Mouse (Mus musculus) monocyte, adult 5-6 weeks (primary cell): ENCODE data around the gene Ccdc85c. TPM values are rescaled to one million over a fixed set of nuclear protein-coding genes. Genes with fewer than 3 reads are reported as not detected.

Experiments
- ATAC-seq: fragments of 153-309, 156-312 bp; replicated peaks from 2 replicates; pipeline ENCODE4 v1.8.0; 2017; ENCODE audit warnings: mild to moderate bottlenecking; ENCODE audit not compliant: low TSS enrichment, insufficient number of reproducible peaks, severe bottlenecking, poor library complexity, low FRiP score
- total RNA-seq: library from RNA; stranded (forward); fragments of 200-1000, 200-491, 200-594 nt; gene quantifications from 3 replicates; pipeline ENCODE4 v1.2.3, GENCODE M21; 2017

Gene Ccdc85c
- total RNA-seq, 1 experiment from 2014 or later, result not detected

DNA sequence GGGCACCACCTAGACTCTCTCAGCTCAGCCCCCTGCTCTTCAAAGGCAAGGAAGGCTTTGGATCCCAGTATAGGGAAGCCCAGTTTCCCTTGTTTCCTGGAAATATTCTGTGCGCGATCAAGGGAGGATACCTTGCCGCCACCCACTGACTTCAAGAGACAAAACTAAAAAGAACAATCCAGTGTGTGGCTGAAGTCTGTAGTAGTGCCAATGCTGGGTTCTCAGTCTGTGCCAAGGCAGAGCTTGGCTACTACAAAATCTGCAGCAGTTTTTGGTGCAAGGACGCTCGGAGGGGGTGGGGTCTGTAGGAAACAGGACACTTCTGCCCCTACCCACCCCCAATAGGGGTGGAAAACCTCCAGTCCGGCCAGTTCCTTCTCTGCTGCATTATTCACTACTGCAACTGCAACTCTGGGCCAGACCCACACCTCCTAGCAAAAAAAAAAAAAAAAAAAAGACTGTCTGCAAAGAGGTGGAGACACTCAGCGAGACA lies 3.0 kb downstream of the Ccdc85c start:
- no peak for ATAC-seq

DNA sequence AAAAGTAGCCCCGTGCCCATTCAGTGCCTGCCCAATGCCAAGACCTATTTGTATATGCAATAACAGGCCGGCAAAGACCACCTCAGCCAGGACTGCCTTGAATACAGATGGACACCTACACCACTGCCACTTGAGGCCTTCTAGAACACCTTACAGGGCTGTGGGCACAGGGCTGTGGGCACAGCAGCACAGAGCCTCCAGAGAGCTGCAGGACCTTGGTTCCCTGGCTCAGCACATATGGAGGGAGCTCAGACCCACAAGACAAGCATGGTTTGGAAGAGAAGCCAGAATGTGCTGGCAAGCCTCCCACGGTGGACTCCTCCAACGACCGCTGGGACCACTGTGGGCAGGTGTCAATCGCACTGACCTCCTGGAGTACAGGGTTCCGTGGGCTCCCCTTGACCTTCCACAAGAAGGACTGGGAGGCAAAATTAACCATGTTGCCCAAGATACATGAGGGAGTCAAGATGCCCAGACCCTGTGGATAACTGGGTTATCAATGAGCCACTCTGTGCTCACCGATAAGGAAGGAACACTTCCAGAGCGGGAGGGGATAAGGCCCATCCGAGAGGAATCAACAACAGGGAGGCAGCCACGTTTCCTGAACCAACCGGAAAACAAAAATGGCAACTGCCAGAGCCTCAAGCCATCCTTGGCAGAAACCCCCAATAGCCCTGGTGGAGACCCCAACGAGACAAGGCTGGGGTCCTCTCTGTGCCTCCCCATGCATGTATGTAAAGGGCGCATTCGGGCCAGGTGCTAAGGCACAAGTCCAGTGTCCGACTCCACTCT lies 3.7 kb downstream of the Ccdc85c start:
- ATAC-seq, result no peak

DNA sequence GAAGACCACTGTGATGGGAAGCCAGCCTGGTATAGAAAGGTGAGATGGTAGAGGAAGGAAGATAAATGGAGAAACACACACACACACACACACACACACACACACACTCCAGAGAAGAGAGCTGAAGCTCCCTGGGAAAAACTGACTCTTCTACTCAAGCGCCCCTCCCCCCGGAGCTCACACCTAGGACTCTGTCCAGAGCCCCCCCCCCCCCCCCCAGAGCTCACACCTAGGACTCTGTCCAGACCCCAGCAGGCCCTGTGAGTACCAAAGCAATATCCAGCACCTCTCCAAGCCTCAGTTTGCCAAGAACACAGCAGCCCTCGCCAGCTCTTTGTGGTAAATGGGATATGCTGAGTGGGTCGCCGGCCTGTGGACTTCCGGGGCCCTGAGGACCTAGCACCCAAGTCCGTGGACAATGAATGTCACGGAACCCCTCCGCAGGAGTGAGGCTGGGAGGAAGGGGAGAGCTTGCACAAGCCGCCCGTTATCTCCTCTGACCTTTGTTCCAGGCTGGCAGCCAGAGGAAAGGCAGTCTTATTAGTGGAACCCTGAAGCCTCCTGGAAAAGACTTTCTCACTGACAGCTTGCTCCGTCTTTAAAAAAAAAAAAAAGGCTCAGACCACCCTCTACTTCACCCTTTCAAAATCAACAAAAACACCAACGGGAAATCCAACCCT lies 4.8 kb downstream of the Ccdc85c start:
- ATAC-seq, result no peak

DNA sequence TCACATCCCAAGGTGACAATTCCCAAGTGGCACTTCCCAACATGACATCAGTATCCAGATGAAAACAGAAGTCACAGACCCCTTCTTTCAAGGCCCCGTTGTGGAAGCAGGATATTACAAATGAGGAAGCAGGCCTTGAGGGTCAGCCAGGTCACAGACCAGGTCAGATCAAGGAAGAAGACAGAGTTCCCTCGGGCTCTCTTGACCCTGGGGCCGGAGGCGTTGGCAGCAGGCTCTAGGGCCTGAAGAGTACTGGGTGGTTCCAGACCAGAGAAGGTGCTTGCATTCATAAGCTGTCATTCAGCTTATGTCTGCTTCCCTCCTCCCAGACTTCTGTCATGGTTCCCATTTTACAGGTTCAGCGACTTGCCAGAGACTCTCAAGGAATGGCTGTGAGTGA lies 5.5 kb downstream of the Ccdc85c start:
- ATAC-seq, result no peak

DNA sequence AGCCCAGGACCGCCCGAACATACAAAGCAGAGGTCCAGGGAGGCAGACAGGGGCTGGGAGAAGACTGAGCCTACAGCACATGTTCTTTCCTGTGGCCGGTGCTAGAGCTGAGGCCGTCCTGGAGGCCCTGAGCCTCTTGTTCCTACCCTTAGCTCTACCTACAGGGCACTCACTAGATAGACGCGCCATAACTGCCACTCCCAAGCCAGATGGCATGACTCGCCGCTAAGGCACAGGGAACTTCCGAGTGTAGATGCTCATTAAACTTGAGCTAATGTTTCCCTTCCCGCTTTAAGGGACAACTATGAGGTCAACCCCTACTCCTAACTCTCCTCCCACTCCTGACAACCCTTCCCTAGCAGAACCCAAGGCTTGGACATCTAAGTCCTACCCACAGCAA lies 6.3 kb downstream of the Ccdc85c start:
- no peak for ATAC-seq

DNA sequence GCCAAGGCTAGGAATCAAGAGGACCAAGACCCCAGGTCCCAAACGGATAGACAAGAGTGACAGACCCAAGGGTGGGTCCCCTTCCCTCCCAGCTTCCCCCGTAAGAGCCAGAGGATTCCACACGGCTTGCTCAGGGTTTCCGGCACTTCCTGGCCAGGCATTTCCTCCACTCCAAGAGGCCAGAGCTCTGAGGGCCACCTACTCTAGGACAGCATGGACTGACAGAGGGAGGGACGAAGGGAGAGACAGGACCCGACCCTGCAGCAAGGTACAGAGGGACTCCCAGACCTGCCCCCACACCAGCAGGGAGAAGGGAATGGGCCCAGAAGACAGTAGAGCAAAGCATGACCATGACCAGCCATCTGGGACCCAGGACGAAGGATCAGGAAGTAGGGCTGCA lies 7.6 kb downstream of the Ccdc85c start:
- ATAC-seq, result no peak

DNA sequence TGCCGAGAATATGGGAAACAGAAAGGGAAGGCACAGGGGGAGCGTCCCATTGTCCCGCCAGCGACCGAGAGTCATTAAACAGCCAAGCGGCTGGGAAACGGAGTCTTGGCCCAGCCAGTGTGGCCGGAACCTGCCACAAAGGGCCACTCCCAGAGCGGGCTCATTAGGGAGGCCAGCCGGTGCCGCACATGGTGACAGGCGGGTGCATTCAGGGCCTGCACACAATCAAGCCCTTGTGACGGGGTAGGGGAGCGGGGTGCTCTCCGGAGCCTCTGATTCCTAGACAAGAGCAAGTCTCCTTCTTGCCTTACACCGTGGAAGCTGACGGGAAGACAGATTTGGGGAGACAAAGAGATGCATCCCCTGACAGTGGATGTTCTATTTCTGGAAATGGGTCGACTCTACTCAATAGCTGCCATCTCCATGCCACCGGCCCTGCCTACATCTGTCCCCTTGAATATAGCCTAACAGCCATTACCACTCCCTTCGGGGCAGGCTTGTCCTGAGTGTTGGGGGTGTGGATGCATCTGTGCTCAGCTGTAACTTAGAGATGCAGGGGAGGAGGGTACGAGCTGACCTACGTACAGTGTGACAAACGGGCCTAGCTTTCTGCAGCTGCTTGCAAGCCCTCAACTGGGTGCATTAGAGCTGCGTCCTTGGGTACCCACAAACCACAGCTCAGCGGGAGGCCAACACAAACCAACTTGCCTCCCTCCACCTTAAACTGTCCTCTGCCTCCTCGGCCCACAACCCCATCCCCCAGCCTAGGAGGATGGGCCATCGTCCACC lies 9.2 kb downstream of the Ccdc85c start:
- no peak for ATAC-seq

DNA sequence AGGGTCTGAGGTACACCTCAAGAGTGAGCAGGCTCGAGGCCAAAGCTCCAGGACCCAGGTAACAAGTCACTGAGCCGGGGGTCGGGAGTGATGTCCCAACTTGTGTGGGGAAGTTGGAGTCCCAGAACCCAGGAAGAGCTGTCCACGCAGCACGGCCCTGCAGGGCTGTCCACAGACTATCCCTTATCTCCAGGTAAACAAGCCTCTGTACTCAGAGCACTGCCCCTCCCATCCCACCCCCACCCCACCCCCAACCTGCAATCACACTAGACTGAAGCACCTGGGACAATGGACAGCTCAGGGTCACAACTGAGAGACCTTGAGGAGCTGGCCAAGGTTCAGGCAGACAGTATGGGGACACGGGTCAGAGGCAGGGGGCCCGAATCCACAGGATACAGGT lies 10.3 kb downstream of the Ccdc85c start:
- no peak for ATAC-seq

DNA sequence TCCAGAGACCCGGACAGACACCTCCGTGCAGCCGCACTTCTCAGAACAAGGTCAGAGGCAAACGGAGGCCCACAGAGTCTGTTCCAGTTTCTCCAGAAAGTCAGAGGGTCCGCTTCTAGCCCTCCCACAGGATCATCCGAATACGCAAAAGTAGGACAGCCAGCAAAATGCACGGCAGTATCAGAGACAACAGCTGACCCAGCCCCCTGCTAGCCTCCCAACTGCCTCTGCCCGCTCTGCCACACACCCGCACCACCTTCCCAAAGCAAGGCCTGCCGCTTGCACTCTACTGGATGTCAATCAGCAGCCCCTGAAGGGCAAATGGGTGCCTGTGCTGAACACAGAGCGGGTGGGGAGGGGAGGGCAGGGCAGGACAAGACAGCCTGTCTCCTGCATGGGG lies 14.3 kb downstream of the Ccdc85c start:
- no peak for ATAC-seq

DNA sequence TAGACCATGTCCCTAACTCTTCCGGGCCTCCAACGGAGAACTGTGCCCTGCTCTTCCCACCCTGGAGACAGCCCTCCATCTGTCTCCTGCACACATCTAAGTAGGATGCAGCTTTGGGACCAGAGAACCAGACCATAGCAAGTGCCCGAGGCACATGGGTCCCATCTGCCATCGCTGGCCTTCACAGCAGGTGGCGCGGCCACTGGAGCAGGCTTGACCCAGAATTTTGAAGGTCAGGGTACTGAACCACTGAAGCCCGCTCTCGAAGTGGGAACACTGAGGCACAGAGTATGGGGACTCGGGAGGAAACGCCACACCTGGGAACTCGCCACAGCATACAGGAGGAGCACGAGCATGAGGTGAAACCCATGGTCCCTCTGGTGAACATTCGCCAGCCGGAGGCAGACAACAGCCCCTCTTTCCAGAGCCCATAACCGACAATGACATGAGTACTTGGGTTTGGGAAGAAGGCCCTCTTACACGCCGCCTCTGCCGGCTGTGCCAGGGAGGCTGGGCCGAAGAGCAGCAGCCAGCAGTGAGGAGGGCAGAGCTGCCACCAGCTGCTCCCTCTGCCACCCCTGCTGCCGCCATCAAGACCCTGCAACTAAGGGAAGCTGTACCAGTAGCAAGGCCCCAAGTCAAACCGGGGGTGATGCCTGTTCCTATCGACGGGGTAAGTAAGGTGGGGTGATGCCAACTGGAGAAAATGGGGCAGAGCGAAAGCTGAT lies 15.7 kb downstream of the Ccdc85c start:
- no peak for ATAC-seq

DNA sequence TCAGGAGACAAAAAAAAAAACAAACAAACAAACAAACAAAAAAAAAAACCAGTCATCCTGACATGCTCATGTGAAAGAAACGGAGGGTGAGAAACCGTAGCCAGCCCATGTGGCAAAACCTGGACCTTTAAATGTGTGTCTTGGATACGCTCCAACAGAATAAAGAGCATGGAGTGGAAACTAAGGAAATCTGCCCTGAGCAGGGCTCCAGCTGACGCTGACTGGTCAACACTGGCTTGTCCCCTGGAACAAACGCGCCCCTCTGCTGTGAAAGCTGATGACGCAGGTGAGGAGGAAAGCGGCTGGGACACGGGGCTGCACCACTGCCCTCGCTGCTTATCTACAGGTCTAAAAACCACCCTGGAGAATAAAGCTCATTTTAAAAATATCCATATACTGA lies 18.5 kb downstream of the Ccdc85c start:
- no peak for ATAC-seq

DNA sequence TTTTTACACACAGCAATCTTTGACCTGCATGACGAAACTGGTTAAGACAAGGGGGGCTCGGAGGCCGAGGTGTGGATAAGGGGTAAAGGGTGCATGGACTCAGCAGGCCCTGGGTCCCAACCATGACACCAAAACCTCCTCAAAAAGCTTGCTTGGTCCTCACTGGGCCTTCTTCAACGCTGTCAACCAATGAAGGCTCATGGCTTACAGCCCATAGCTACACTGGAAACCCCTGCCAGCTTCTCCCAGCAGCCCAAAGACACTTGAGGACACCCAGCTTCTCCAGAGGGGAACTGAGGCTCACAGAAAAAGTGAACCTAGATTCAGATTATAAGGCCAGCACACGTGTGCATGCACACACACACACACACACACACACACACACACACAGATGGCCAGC lies 19.3 kb downstream of the Ccdc85c start:
- ATAC-seq, result no peak

DNA sequence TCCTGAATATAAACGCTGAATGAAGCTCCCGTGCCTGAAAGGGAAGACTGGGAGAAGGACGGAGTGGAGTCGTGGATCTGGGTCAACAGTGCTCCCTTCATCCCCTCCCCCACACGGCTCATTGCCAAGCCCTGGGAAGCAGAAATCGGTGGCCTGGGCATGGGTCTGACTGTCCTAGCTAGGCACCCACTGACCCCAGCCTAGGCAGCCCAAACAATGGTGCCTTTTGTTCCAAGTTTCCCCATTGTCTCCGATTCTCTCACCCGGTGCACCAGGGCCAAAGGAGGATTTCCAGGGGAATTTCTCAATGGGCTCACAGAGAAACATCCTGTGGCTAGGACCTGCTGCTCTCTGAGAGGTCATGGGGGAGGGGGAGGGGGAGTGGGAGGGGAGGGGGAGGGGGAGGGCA lies 19.7 kb downstream of the Ccdc85c start:
- ATAC-seq, result no peak

DNA sequence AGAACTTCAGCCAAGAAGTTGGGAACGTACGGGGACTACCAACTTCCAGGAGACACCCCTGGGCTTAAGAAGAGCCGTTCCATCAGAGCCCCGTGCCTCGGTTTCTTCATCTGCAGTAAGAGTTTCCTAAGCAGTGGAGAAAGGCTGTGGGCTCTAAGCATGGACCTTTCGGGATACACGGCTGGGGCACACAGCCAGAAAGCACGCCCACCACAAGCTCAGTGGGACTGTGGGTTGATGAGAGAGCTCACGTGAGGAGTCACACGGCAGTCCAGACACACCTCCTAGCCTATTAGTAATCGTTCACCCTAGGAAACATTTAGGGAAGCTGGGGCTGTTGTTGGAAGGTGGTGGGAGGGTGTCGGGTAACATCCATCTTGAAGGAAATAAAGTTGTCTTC lies 22.2 kb downstream of the Ccdc85c start:
- ATAC-seq, result no peak

DNA sequence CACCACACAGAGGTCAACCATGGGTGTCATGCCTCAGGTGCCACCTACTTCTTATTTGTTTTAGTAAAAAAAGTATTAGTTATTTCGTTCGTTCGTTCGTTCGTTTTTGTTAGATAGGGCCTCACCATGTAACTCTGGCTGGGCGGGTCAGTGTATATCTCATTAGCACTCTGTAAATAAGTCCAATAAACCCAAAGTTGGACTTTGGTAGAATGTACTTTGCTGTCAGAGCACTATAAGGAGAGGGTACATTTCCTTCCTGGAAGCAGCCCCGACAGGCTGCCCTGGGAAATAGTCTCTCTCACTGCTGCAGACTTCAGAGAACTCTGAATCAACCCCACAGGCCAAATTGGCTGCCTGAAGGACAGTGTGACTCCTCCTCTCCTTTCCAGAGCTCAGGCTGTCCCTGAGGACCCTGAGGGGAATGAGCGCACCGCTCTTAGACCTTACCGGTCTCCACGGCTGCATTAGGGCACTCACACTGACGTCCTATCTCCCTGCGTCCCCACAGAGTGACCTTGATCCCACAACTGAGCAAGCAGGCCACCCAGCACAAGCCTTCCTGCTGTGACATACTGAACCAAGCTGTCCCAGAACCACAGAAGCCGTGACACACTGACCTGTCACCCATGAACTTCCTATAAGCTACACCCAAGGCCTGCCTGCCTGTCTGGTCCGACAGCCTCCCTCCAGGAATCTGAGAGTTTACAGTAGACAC lies 23.2 kb downstream of the Ccdc85c start:
- ATAC-seq, result no peak

DNA sequence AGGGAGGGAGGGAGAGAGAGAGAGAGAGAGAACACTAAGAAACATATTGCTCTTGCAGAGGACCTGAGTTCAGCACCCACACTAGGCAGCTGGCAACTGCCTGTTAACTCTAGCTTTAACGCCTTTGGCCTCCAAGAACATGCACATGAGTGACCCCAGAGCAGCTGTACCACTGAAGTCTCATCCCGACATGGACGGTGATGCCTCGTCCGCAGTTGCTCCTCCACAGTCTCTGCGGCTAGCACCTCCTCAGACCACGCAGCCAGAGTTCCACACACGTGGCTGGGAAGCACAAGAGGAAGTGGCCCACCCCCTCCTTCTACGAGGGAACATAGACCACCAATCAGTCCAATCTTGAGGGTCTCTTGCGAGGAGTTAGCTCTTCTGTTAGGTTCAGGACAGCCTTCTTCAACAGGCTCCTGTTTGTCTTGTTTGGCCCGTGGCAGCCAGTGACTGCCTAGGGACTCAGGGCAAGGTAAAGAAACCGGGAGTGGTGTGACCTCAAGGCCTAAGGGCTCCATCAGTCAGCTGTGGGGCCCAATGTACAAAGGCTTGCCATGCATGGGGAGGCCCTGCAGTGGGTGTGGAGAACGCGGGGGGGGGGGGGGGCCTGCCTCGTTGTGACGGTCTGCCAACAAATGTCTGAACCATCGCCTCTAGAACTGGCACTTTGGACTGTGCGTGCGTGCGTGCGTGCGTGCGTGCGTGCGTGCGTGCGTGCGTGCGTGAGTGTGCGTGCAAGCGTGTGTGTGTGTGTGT lies 24.0 kb downstream of the Ccdc85c start:
- no peak for ATAC-seq

DNA sequence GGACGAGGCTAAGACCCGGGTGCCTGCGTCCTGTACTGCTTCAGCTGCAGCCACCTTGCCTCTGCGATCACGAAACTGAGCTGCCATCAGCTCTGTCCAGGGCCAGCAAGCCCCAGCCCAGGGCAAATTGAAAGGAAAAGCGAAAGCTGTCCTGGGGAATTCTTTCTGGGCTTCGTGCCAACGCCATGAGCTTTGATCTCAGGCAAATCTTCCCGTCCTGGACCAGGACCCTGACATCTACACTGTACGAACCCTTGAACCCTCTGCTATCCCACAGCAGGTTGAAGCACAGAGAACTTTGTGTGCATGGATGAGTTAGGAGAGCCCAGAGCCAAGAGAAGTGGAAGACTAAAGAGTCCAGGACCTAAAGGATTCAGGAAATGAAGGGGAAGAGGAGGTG lies 25.7 kb downstream of the Ccdc85c start:
- ATAC-seq, result no peak

DNA sequence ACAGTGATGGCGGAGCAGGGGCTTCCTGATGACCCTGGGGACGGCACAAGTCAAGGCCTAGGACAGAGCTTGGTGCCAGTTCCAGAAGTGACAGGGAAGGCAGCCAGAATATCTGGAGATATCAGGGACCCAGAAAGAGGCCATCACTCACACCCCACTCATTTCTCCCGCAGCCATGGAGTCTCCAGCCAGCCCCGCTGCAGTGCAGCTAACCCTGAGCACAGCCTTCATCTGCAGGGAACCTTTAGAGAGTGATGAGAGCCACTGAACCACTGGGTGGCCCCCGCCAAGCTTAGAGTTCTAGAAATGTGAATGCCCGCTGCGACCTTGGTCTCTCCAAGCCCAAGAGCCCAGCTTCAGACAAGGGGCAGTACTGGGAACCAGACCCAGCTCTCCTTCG lies 26.2 kb downstream of the Ccdc85c start:
- no peak for ATAC-seq
